Mouse (Mus musculus) heart, embryonic 14.5 days (tissue): ENCODE data around the gene Dnajb4. TPM values are rescaled to one million over a fixed set of nuclear protein-coding genes. Genes with fewer than 3 reads are reported as not detected.
"Not testable (repeated sequence)": the region's sequence is repeated elsewhere in the genome, so short reads cannot be mapped to it uniquely, and the experiment has no call there.

Experiments used
- ATAC-seq: fragments of 200-750 bp; cut with Nextera tagmentation; 2 replicates; pipeline ENCODE4 v1.8.0; 2017; ENCODE audit warnings: low read depth, moderate TSS enrichment; ENCODE audit not compliant: insufficient number of reproducible peaks, insufficient read depth, low FRiP score
- H3K27ac ChIP-seq, 2 experiments: fragments of 200-500 bp in 1 of 2; fragments of 300-500 bp in 1 of 2; sonication (generic) in 1 of 2; replicated peaks in 1 of 2; 2 replicates each; pipeline ENCODE4 v1.5.1; 2012 to 2014; ENCODE audit warnings: low read depth in 2 of 2, low read length in 2 of 2, control low read depth in 1 of 2, mild to moderate bottlenecking in 1 of 2, mixed read lengths in 1 of 2; ENCODE audit not compliant: control insufficient read depth in 1 of 2, insufficient read depth in 1 of 2
- H3K27me3 ChIP-seq: fragments of 300-500 bp; sonication (generic); 2 replicates; pipeline ENCODE4 v1.6.1; 2014; ENCODE audit warnings: mild to moderate bottlenecking, low read length, control low read depth; ENCODE audit not compliant: control insufficient read depth, insufficient read depth
- H3K36me3 ChIP-seq: fragments of 300-500 bp; sonication (generic); 2 replicates; pipeline ENCODE4 v1.6.1; 2014; ENCODE audit warnings: mild to moderate bottlenecking, control low read depth, low read length, mixed read lengths; ENCODE audit not compliant: control insufficient read depth, insufficient read depth
- H3K4me1 ChIP-seq, 2 experiments: fragments of 200-500 bp in 1 of 2; fragments of 300-500 bp in 1 of 2; sonication (generic) in 1 of 2; 2 replicates each; pipeline ENCODE4 v1.6.1; 2012 to 2014; ENCODE audit warnings: low read length in 2 of 2, control low read depth in 1 of 2, mixed read lengths in 1 of 2; ENCODE audit not compliant: control insufficient read depth in 2 of 2, insufficient read depth in 2 of 2
- H3K4me2 ChIP-seq: fragments of 300-500 bp; sonication (generic); 2 replicates; pipeline ENCODE4 v1.6.1; 2014; ENCODE audit warnings: mild to moderate bottlenecking, low read length
- H3K4me3 ChIP-seq, 2 experiments: fragments of 200-500 bp in 1 of 2; fragments of 300-500 bp in 1 of 2; sonication (generic) in 1 of 2; 2 replicates each; pipeline ENCODE4 v1.5.1; 2012 to 2014; ENCODE audit warnings: low read length in 2 of 2, mild to moderate bottlenecking in 2 of 2, control low read depth in 1 of 2, low read depth in 1 of 2, moderate library complexity in 1 of 2; ENCODE audit not compliant: control insufficient read depth in 1 of 2, insufficient read depth in 1 of 2
- H3K9ac ChIP-seq: fragments of 300-500 bp; sonication (generic); 2 replicates; pipeline ENCODE4 v1.6.1; 2014; ENCODE audit warnings: mild to moderate bottlenecking, low read length
- H3K9me3 ChIP-seq: fragments of 300-500 bp; sonication (generic); 2 replicates; pipeline ENCODE4 v1.6.1; 2016; ENCODE audit warnings: low read length, control low read depth; ENCODE audit not compliant: control insufficient read depth
- WGBS: fragments of 180-500 bp; shearing (Covaris S2); extraction: QIAGEN DNeasy Blood & Tissue Kit; methylation state at CpG from one replicate; pipeline ENCODE4 v1.1.7; 2014; 5-methylcytosine and 5-hydroxymethylcytosine counted together
- polyA plus RNA-seq: library from polyadenylated mRNA; unstranded; fragments of >200 nt; fragmentation: Nextera tagmentation; extraction: Ambion mirVana; gene quantifications from 2 replicates; pipeline ENCODE4 v1.2.1, GENCODE M21; 2014

Dnajb4 gene
- polyA plus RNA-seq: 46.2 and 47.9 TPM in 2 replicates

- peak; percentile 96 for ATAC-seq
- Histone ChIP-seq H3K27me3 (no peaks in the 10 kb centered on the region), H3K36me3 (peaks cover 14% of the 10 kb centered on the region), H3K4me3 (peak within 1 kb of the TSS; percentile 98 to 99), H3K9ac (peak within 1 kb of the TSS; percentile 100), H3K4me1 (peaks cover 6 to 26% of the 10 kb centered on the region in 2 experiments), H3K4me2 (peak within 1 kb of the TSS; percentile 94), H3K27ac (peak within 1 kb of the TSS; percentile 98 to 99), H3K9me3 (no peaks in the 10 kb centered on the region)
- under 1% methylated on average over 73 of the region's 85 CpGs for WGBS
Observed at GRCm38 (mm10) chr3:152209967-152210634, at the start of gene Dnajb4, which contains the start of gene Fubp1. Dnajb4 (minus strand) TSS chr3:152210302. Fubp1 (plus strand) TSS chr3:152210422.

- ATAC-seq, H3K27me3 ChIP-seq, H3K9me3 ChIP-seq, H3K4me3 ChIP-seq: not testable (repeated sequence)
- peak overlapping the region; percentile 88 for H3K4me2 ChIP-seq
- H3K9ac ChIP-seq: peak overlapping the region; percentile 69
- H3K27ac ChIP-seq: peak overlapping the region; percentile 41 to 100
- H3K4me1 ChIP-seq: peaks cover 7 to 43% of the 10 kb centered on the region in 2 experiments
- 19% methylated on average over 7 of the region's 9 CpGs for WGBS
- peaks cover 48% of the 10 kb centered on the region for H3K36me3 ChIP-seq
Observed at GRCm38 (mm10) chr3:152259409-152259808, 49.3 kb upstream of the Dnajb4 start.

- no peaks in the 10 kb centered on the region for H3K27me3 ChIP-seq
- peaks cover 59% of the 10 kb centered on the region for H3K36me3 ChIP-seq
- H3K4me1 ChIP-seq: peaks cover 7 to 40% of the 10 kb centered on the region in 2 experiments
- WGBS: 75% methylated on average over 3 of the region's 3 CpGs
- H3K27ac ChIP-seq: peak overlapping the region in 1 of 2 experiments; percentile 28; a peak in 1 of 4 replicates
- H3K9me3 ChIP-seq: no peaks in the 10 kb centered on the region
- ATAC-seq: no peak
- no peak overlapping the region for H3K4me3 ChIP-seq
- H3K9ac ChIP-seq: peak overlapping the region; percentile 25; the same call in 1 of the 2 replicates
- 0 out of 2 replicates have a peak overlapping the region, but pooled peaks have one; percentile 13 for H3K4me2 ChIP-seq
Observed at GRCm38 (mm10) chr3:152257528-152257927, 47.4 kb upstream of the Dnajb4 start.

GRCm38 (mm10) chr3:152250487-152250886 is 40.4 kb upstream of the Dnajb4 start:
- Histone ChIP-seq H3K27ac (no peak overlapping the region), H3K36me3 (peaks cover 94% of the 10 kb centered on the region), H3K9me3 (no peaks in the 10 kb centered on the region), H3K9ac (no peak overlapping the region), H3K4me1 (no peaks in the 10 kb centered on the region), H3K4me3 (no peak overlapping the region), H3K27me3 (no peaks in the 10 kb centered on the region), H3K4me2 (no peak overlapping the region)
- 94% methylated on average over 1 of the region's 1 CpGs for WGBS
- ATAC-seq: no peak

GRCm38 (mm10) chr3:152247708-152248107 is 37.6 kb upstream of the Dnajb4 start:
- H3K4me3 ChIP-seq: no peak overlapping the region
- no peak overlapping the region for H3K4me2 ChIP-seq
- ATAC-seq: no peak
- no peak overlapping the region for H3K27ac ChIP-seq
- 87% methylated on average over 12 of the region's 12 CpGs for WGBS
- H3K4me1 ChIP-seq: no peaks in the 10 kb centered on the region
- H3K9ac ChIP-seq: no peak overlapping the region
- H3K36me3 ChIP-seq: peaks cover 94% of the 10 kb centered on the region
- H3K9me3 ChIP-seq: no peaks in the 10 kb centered on the region
- H3K27me3 ChIP-seq: no peaks in the 10 kb centered on the region

- Histone ChIP-seq H3K9ac (no peak overlapping the region), H3K9me3 (no peaks in the 10 kb centered on the region), H3K4me2 (no peak overlapping the region), H3K4me1 (no peaks in the 10 kb centered on the region), H3K4me3 (no peak overlapping the region), H3K27me3 (no peaks in the 10 kb centered on the region), H3K27ac (no peak overlapping the region; a peak in 1 of 4 replicates), H3K36me3 (peaks cover 96% of the 10 kb centered on the region)
- 64% methylated on average over 5 of the region's 5 CpGs for WGBS
- no peak for ATAC-seq
Observed at GRCm38 (mm10) chr3:152245273-152245910, 35.3 kb upstream of the Dnajb4 start.

GRCm38 (mm10) chr3:152243304-152243703 is 33.2 kb upstream of the Dnajb4 start:
- peaks cover 97% of the 10 kb centered on the region for H3K36me3 ChIP-seq
- H3K4me1 ChIP-seq: no peaks in the 10 kb centered on the region
- H3K4me3 ChIP-seq: no peak overlapping the region
- H3K9me3 ChIP-seq: no peaks in the 10 kb centered on the region
- H3K4me2 ChIP-seq: no peak overlapping the region
- no peaks in the 10 kb centered on the region for H3K27me3 ChIP-seq
- no peak overlapping the region for H3K27ac ChIP-seq
- H3K9ac ChIP-seq: no peak overlapping the region
- no peak for ATAC-seq
- 66% methylated on average over 4 of the region's 4 CpGs for WGBS
